Mouse (Mus musculus): ENCODE results near the gene Gm28308. TPM values are rescaled to one million over a fixed set of nuclear protein-coding genes. Genes with fewer than 3 reads are reported as not detected.
A peak's percentile ranks its signal among the peaks of the same experiment; 100 is the strongest.

Gm28308 gene
- polyA plus RNA-seq, 1 experiment from 2014 or later: not detected

- H3K27me3 ChIP-seq: peaks cover 98% of the 10 kb centered on the region
- H3K4me2 ChIP-seq (replicated peaks): no peak overlapping the region
- H3K4me3 ChIP-seq: no peak overlapping the region
- H3K9ac ChIP-seq: no peak overlapping the region
- no peak overlapping the region for H3K27ac ChIP-seq
- ATAC-seq (ENCODE audit: insufficient number of reproducible peaks, insufficient read depth, low FRiP score, low TSS enrichment): no peak
- no peaks in the 10 kb centered on the region for H3K9me3 ChIP-seq
- no peaks in the 10 kb centered on the region for H3K36me3 ChIP-seq
- H3K4me1 ChIP-seq: peaks cover 5% of the 10 kb centered on the region
- 13% methylated on average over 32 of the region's 32 CpGs for WGBS
These were observed 7.1 kb upstream of the Gm28308 start for GRCm38 (mm10) chr6:52220003-52220864.

- H3K4me3 ChIP-seq: no peak overlapping the region
- WGBS: 20% methylated on average over 9 of the region's 9 CpGs
- no peak overlapping the region for H3K4me2 ChIP-seq (replicated peaks)
- H3K9me3 ChIP-seq: no peaks in the 10 kb centered on the region
- no peak for ATAC-seq (ENCODE audit: insufficient number of reproducible peaks, insufficient read depth, low FRiP score, low TSS enrichment)
- H3K27ac ChIP-seq: no peak overlapping the region
- peaks cover 5% of the 10 kb centered on the region for H3K4me1 ChIP-seq
- no peak overlapping the region for H3K9ac ChIP-seq
- H3K36me3 ChIP-seq: no peaks in the 10 kb centered on the region
- peaks cover 98% of the 10 kb centered on the region for H3K27me3 ChIP-seq
These were observed 6.2 kb upstream of the Gm28308 start for GRCm38 (mm10) chr6:52219234-52219942.

- Histone ChIP-seq H3K4me1 (peaks cover 5% of the 10 kb centered on the region), H3K4me3 (no peak overlapping the region), H3K4me2 (replicated peaks) (no peak overlapping the region), H3K27me3 (peaks cover 98% of the 10 kb centered on the region), H3K9ac (no peak overlapping the region), H3K9me3 (no peaks in the 10 kb centered on the region), H3K36me3 (no peaks in the 10 kb centered on the region), H3K27ac (no peak overlapping the region)
- 9% methylated on average over 14 of the region's 14 CpGs for WGBS
- no peak for ATAC-seq (ENCODE audit: insufficient number of reproducible peaks, insufficient read depth, low FRiP score, low TSS enrichment)
These were observed 5.6 kb upstream of the Gm28308 start for GRCm38 (mm10) chr6:52218643-52219215.

GRCm38 (mm10) chr6:52217895-52218642 is 4.9 kb upstream of the Gm28308 start:
- ATAC-seq (ENCODE audit: insufficient number of reproducible peaks, insufficient read depth, low FRiP score, low TSS enrichment): no peak
- H3K4me1 ChIP-seq: peaks cover 5% of the 10 kb centered on the region
- no peak overlapping the region for H3K9ac ChIP-seq
- H3K27me3 ChIP-seq: peaks cover 95% of the 10 kb centered on the region
- no peaks in the 10 kb centered on the region for H3K9me3 ChIP-seq
- no peak overlapping the region for H3K27ac ChIP-seq
- 3% methylated on average over 23 of the region's 23 CpGs for WGBS
- H3K36me3 ChIP-seq: no peaks in the 10 kb centered on the region
- peak overlapping the region; percentile 43 for H3K4me2 ChIP-seq (replicated peaks)
- H3K4me3 ChIP-seq: peak overlapping the region; percentile 29; the same call in 1 of the 2 replicates

GRCm38 (mm10) chr6:52217459-52217768 is 4.3 kb upstream of the Gm28308 start:
- peaks cover 5% of the 10 kb centered on the region for H3K4me1 ChIP-seq
- H3K9ac ChIP-seq: no peak overlapping the region
- H3K36me3 ChIP-seq: no peaks in the 10 kb centered on the region
- H3K27me3 ChIP-seq: peaks cover 95% of the 10 kb centered on the region
- under 1% methylated on average over 25 of the region's 25 CpGs for WGBS
- no peak overlapping the region for H3K27ac ChIP-seq
- H3K4me2 ChIP-seq (replicated peaks): peak overlapping the region; percentile 43
- peak overlapping the region; percentile 29 for H3K4me3 ChIP-seq
- no peak for ATAC-seq (ENCODE audit: insufficient number of reproducible peaks, insufficient read depth, low FRiP score, low TSS enrichment)
- H3K9me3 ChIP-seq: no peaks in the 10 kb centered on the region

GRCm38 (mm10) chr6:52216691-52217458 is 3.7 kb upstream of the Gm28308 start:
- Histone ChIP-seq H3K36me3 (no peaks in the 10 kb centered on the region), H3K4me1 (peaks cover 5% of the 10 kb centered on the region), H3K9ac (0 out of 2 replicates have a peak overlapping the region, but pooled peaks have one; percentile 33), H3K27ac (no peak overlapping the region), H3K9me3 (no peaks in the 10 kb centered on the region), H3K4me3 (peak overlapping the region; percentile 29), H3K4me2 (replicated peaks) (peak overlapping the region; percentile 43), H3K27me3 (peaks cover 95% of the 10 kb centered on the region)
- WGBS: 2% methylated on average over 60 of the region's 60 CpGs
- ATAC-seq (ENCODE audit: insufficient number of reproducible peaks, insufficient read depth, low FRiP score, low TSS enrichment): no peak

- peaks cover 5% of the 10 kb centered on the region for H3K4me1 ChIP-seq
- 0 out of 2 replicates have a peak overlapping the region, but pooled peaks have one; percentile 4 for H3K4me3 ChIP-seq
- peaks cover 95% of the 10 kb centered on the region for H3K27me3 ChIP-seq
- WGBS: 1% methylated on average over 30 of the region's 30 CpGs
- ATAC-seq (ENCODE audit: insufficient number of reproducible peaks, insufficient read depth, low FRiP score, low TSS enrichment): no peak
- no peak overlapping the region for H3K4me2 ChIP-seq (replicated peaks)
- H3K27ac ChIP-seq: no peak overlapping the region
- H3K9ac ChIP-seq: no peak overlapping the region
- no peaks in the 10 kb centered on the region for H3K36me3 ChIP-seq
- no peaks in the 10 kb centered on the region for H3K9me3 ChIP-seq
These were observed 2.8 kb upstream of the Gm28308 start for GRCm38 (mm10) chr6:52215771-52216535.

GRCm38 (mm10) chr6:52215070-52215469 is 1.9 kb upstream of the Gm28308 start:
- peaks cover 5% of the 10 kb centered on the region for H3K4me1 ChIP-seq
- H3K36me3 ChIP-seq: no peaks in the 10 kb centered on the region
- no peak overlapping the region for H3K4me2 ChIP-seq (replicated peaks)
- no peak overlapping the region for H3K9ac ChIP-seq
- ATAC-seq (ENCODE audit: insufficient number of reproducible peaks, insufficient read depth, low FRiP score, low TSS enrichment): no peak
- H3K27me3 ChIP-seq: peaks cover 95% of the 10 kb centered on the region
- no peak overlapping the region for H3K27ac ChIP-seq
- WGBS: 7% methylated on average over 3 of the region's 3 CpGs
- no peaks in the 10 kb centered on the region for H3K9me3 ChIP-seq
- H3K4me3 ChIP-seq: no peak overlapping the region

- Histone ChIP-seq H3K9me3 (no peaks in the 10 kb centered on the region), H3K36me3 (no peaks in the 10 kb centered on the region), H3K9ac (no peak overlapping the region), H3K27me3 (peaks cover 95% of the 10 kb centered on the region), H3K4me3 (no peak overlapping the region), H3K27ac (no peak overlapping the region), H3K4me2 (replicated peaks) (no peak overlapping the region), H3K4me1 (peaks cover 5% of the 10 kb centered on the region)
- ATAC-seq (ENCODE audit: insufficient number of reproducible peaks, insufficient read depth, low FRiP score, low TSS enrichment): no peak
- 6% methylated on average over 5 of the region's 5 CpGs for WGBS
These were observed 1.1 kb upstream of the Gm28308 start for GRCm38 (mm10) chr6:52214271-52214670.

GRCm38 (mm10) chr6:52212556-52213118 is 502 bp downstream of the Gm28308 start:
- no peak overlapping the region for H3K27ac ChIP-seq
- H3K4me3 ChIP-seq: no peak overlapping the region
- ATAC-seq (ENCODE audit: insufficient number of reproducible peaks, insufficient read depth, low FRiP score, low TSS enrichment): no peak

More at GRCm38 (mm10) chr6:52212556-52213118, 502 bp downstream of the Gm28308 start:
- Histone ChIP-seq H3K4me1 (peaks cover 5% of the 10 kb centered on the region), H3K4me2 (replicated peaks) (no peak overlapping the region), H3K27me3 (peaks cover 95% of the 10 kb centered on the region), H3K9me3 (no peaks in the 10 kb centered on the region), H3K36me3 (no peaks in the 10 kb centered on the region), H3K9ac (no peak overlapping the region)
- 1% methylated on average over 22 of the region's 22 CpGs for WGBS
